Mouse (Mus musculus) lung, postnatal 0 days (tissue): ENCODE data around the gene Spice1. TPM values are rescaled to one million over a fixed set of nuclear protein-coding genes. Genes with fewer than 3 reads are reported as not detected.

ENCODE experiments used
- ATAC-seq: fragments of 200-750 bp; cut with Nextera tagmentation; 2 replicates; pipeline ENCODE4 v1.8.0; 2017; ENCODE audit warnings: moderate library complexity
- DNase-seq: peaks from one replicate; pipeline ENCODE4 v3.0.0-alpha.2; 2016; ENCODE audit warnings: low spot score
- H3K27ac ChIP-seq: fragments of 300-500 bp; sonication (generic); 2 replicates; pipeline ENCODE4 v1.5.1; 2014; ENCODE audit warnings: antibody characterized with exemption, mild to moderate bottlenecking, low read length, mixed read lengths
- H3K27me3 ChIP-seq: fragments of 300-500 bp; sonication (generic); replicated peaks from 2 replicates; pipeline ENCODE4 v1.6.1; 2014; ENCODE audit warnings: low read length, mixed read lengths; ENCODE audit not compliant: insufficient read depth
- H3K36me3 ChIP-seq: fragments of 300-500 bp; sonication (generic); 2 replicates; pipeline ENCODE4 v1.6.1; 2014; ENCODE audit warnings: low read length, mixed read lengths; ENCODE audit not compliant: insufficient read depth
- H3K4me1 ChIP-seq: fragments of 300-500 bp; sonication (generic); 2 replicates; pipeline ENCODE4 v1.6.1; 2014; ENCODE audit warnings: antibody characterized with exemption, low read depth, low read length, mixed read lengths; ENCODE audit not compliant: insufficient read depth
- H3K4me2 ChIP-seq: fragments of 300-500 bp; sonication (generic); replicated peaks from 2 replicates; pipeline ENCODE4 v1.6.1; 2014; ENCODE audit warnings: low read depth, mild to moderate bottlenecking, low read length, moderate library complexity, mixed read lengths
- H3K4me3 ChIP-seq: fragments of 300-500 bp; sonication (generic); 2 replicates; pipeline ENCODE4 v1.5.1; 2014; ENCODE audit warnings: low read depth, low read length
- H3K9ac ChIP-seq: fragments of 300-500 bp; sonication (generic); replicated peaks from 2 replicates; pipeline ENCODE4 v1.6.1; 2014; ENCODE audit warnings: low read depth, mild to moderate bottlenecking
- H3K9me3 ChIP-seq: fragments of 300-500 bp; sonication (generic); 2 replicates; pipeline ENCODE4 v1.6.1; 2016; ENCODE audit warnings: low read length, mixed read lengths
- CTCF ChIP-seq: IDR thresholded peaks from 2 replicates; pipeline ENCODE4 v1.5.1; 2016; ENCODE audit warnings: antibody characterized with exemption, mild to moderate bottlenecking
- EP300 ChIP-seq: IDR thresholded peaks from 2 replicates; pipeline ENCODE4 v1.6.1; 2016; ENCODE audit warnings: antibody characterized with exemption, mild to moderate bottlenecking, control low read depth
- WGBS: fragments of 180-500 bp; shearing (Covaris S2); extraction: QIAGEN DNeasy Blood & Tissue Kit; methylation state at CpG from one replicate; pipeline ENCODE4 v1.1.7; 2014; 5-methylcytosine and 5-hydroxymethylcytosine counted together
- polyA plus RNA-seq: library from polyadenylated mRNA; unstranded; fragments of >200 nt; fragmentation: Nextera tagmentation; extraction: Ambion mirVana; gene quantifications from 2 replicates; pipeline ENCODE4 v1.2.1, GENCODE M21; 2015

Gene Spice1
- polyA plus RNA-seq, 1 experiment from 2014 or later, result 15.4 TPM

DNA sequence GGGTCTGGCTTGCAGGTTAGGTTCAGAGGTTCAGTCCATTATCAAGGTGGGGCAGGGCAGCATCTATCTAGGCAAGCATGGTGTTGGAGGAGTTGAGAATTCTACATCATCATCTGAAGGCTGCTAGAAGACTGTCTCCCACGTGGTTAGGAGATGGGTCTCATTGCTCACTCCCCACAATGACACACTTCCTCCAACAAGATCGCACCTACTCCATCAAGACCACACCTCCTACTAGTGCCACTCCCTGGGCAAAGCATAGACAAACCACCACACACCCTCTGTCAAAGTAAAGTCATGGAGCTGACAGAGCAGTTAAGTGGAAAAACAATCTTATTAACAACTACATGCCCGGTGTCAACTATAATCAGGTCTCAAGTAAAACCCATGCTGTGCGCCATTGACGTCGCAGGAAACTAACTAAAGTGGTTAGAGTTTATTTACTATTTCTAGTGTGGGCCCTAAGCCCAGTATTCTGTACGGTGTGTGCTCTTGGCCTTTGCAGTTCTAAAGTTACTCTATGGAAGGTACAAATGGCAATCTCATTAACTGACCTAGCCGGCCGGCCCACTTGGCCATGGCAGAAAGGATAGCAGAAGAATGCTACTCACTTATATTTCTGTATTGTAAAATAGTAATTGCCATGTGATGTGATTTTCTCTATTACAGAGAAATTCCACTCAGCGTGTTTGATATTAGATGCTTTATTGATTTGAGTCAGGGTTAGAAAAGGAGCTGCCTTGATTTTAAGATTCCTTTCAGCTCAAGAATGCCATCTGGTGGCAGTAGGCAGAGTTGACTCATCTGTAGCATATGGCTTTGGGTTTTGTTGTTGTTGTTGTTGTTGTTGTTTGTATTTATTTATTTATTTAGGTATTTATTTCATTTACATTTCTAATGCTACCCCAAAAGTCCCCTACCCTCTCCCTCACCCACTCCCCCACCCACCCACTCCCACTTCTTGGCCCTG lies 15.3 kb downstream of the Spice1 start:
- 0 out of 2 replicates have a peak, but pooled peaks cover 3% of the 10 kb centered on the region for H3K36me3 ChIP-seq

GRCm38 (mm10) chr16:44365522-44365921 lies 18.6 kb downstream of the Spice1 start:
- 0 out of 2 replicates have a peak, but pooled peaks cover 7% of the 10 kb centered on the region for H3K36me3 ChIP-seq
- 88% methylated on average over 7 of the region's 7 CpGs for WGBS
- ATAC-seq (no peak), DNase-seq (no peak)
- no peaks in the 10 kb centered on the region for H3K9me3 ChIP-seq
- no peaks in the 10 kb centered on the region for H3K27me3 ChIP-seq
- H3K27ac ChIP-seq, result no peak overlapping the region
- no peak overlapping the region for H3K4me3 ChIP-seq
- TF ChIP-seq EP300, result no peak
- TF ChIP-seq CTCF, result no peak
- H3K9ac ChIP-seq, result no peak overlapping the region
- no peak overlapping the region for H3K4me2 ChIP-seq
- H3K4me1 ChIP-seq, result no peaks in the 10 kb centered on the region

More for the DNA sequence above, 15.3 kb downstream of the Spice1 start:
- DNase-seq, result peak; percentile 61
- H3K4me1 ChIP-seq, result no peaks in the 10 kb centered on the region
- no peak for TF ChIP-seq EP300
- peak; percentile 85 for TF ChIP-seq CTCF
- no peak overlapping the region for H3K4me2 ChIP-seq
- H3K4me3 ChIP-seq, result no peak overlapping the region
- no peaks in the 10 kb centered on the region for H3K9me3 ChIP-seq
- 83% methylated on average over 10 of the region's 10 CpGs for WGBS
- no peak overlapping the region for H3K27ac ChIP-seq
- no peak for ATAC-seq
- H3K27me3 ChIP-seq, result no peaks in the 10 kb centered on the region
- no peak overlapping the region for H3K9ac ChIP-seq

GRCm38 (mm10) chr16:44375459-44375858 lies 28.5 kb downstream of the Spice1 start:
- DNase-seq (no peak), ATAC-seq (no peak)
- Histone ChIP-seq H3K4me2 (no peak overlapping the region), H3K27ac (no peak overlapping the region), H3K27me3 (no peaks in the 10 kb centered on the region), H3K36me3 (peaks cover 19% of the 10 kb centered on the region; the same call in 1 of the 2 replicates), H3K4me3 (no peak overlapping the region), H3K9me3 (no peaks in the 10 kb centered on the region), H3K4me1 (no peaks in the 10 kb centered on the region), H3K9ac (no peak overlapping the region)
- WGBS, result 87% methylated on average over 4 of the region's 4 CpGs
- TF ChIP-seq EP300 (no peak), CTCF (no peak)

- no peak for TF ChIP-seq EP300
- no peak for TF ChIP-seq CTCF
- Histone ChIP-seq H3K4me3 (no peak overlapping the region), H3K36me3 (peaks cover 7% of the 10 kb centered on the region; the same call in 1 of the 2 replicates), H3K4me2 (no peak overlapping the region), H3K4me1 (no peaks in the 10 kb centered on the region), H3K27me3 (no peaks in the 10 kb centered on the region), H3K9ac (no peak overlapping the region), H3K9me3 (no peaks in the 10 kb centered on the region), H3K27ac (no peak overlapping the region)
- WGBS, result 72% methylated on average over 4 of the region's 4 CpGs
- DNase-seq (no peak), ATAC-seq (no peak)
Measured at GRCm38 (mm10) chr16:44380006-44380405, 33.1 kb downstream of the Spice1 start.

- DNase-seq, result no peak
Measured at GRCm38 (mm10) chr16:44381578-44381977, 34.7 kb downstream of the Spice1 start.

DNA sequence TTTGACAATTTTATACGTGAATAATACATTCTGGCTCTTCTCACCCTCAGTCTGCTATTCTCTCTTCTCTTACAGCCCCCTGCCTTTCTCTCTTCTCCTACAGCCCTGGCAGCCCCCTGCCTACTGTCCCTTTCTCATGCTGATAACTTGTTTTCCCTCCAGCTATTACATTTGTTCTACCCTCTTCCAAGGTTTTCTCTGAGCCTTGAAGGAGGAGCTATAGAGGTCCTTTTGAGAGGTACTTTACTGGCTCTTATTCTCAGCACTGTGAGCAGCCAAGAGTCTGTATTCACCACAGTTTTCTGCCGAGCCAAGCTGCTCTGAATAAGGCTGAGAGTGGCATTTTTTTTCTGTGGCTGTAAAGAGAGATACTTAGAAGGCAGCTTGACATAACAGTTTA lies 36.6 kb downstream of the Spice1 start:
- Histone ChIP-seq H3K9ac (no peak overlapping the region), H3K27me3 (no peaks in the 10 kb centered on the region), H3K4me3 (no peak overlapping the region), H3K9me3 (no peaks in the 10 kb centered on the region), H3K27ac (no peak overlapping the region), H3K4me1 (no peaks in the 10 kb centered on the region), H3K36me3 (peaks cover 13% of the 10 kb centered on the region; the same call in 1 of the 2 replicates), H3K4me2 (no peak overlapping the region)
- peak; percentile 77 for ATAC-seq
- TF ChIP-seq EP300 (no peak), CTCF (no peak)
- WGBS, result 53% methylated on average over 2 of the region's 2 CpGs
- DNase-seq, result peak; percentile 46

More at GRCm38 (mm10) chr16:44381578-44381977, 34.7 kb downstream of the Spice1 start:
- Histone ChIP-seq H3K4me2 (no peak overlapping the region), H3K9ac (no peak overlapping the region), H3K4me1 (no peaks in the 10 kb centered on the region), H3K27me3 (no peaks in the 10 kb centered on the region), H3K36me3 (peaks cover 7% of the 10 kb centered on the region; the same call in 1 of the 2 replicates), H3K4me3 (no peak overlapping the region), H3K9me3 (no peaks in the 10 kb centered on the region), H3K27ac (no peak overlapping the region)
- TF ChIP-seq EP300 (no peak), CTCF (no peak)
- ATAC-seq, result no peak
- 35% methylated on average over 5 of the region's 5 CpGs for WGBS
